Mouse (Mus musculus) spleen, adult 18-20 months (tissue): ENCODE measurements around the gene Lgals2.
A peak's percentile ranks its signal among the peaks of the same experiment; 100 is the strongest.

Experiments
- DNase-seq, 2 experiments: peaks; one replicate each; pipeline ENCODE4 v3.0.0; 2022; ENCODE audit warnings: mixed read lengths in 2 of 2

Gene Lgals2

GRCm38 (mm10) chr15:78810146-78810545, 45.2 kb downstream of the Lgals2 start:
- DNase-seq = no peak

GRCm38 (mm10) chr15:78809739-78810138, 45.6 kb downstream of the Lgals2 start:
- no peak for DNase-seq

DNA sequence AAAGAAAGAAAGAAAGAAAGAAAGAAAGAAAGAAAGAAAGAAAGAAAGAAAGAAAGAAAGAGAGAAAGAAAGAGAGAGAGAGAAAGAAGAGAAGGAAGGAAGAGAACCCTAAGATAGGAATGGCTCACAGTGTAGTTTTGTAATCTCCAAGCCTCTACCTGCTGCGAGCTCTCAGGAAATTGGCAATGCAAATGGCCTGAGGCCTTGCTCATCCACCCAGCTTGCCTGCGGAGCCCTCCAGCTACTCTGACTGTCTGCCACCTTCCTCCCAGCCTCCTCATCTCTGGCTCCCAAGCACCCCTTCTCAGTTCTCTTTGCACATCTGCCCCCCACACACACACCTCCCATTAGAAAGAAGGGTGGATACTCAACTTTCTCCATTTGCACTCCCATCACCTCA, 46.3 kb downstream of the Lgals2 start:
- no peak for DNase-seq

DNA sequence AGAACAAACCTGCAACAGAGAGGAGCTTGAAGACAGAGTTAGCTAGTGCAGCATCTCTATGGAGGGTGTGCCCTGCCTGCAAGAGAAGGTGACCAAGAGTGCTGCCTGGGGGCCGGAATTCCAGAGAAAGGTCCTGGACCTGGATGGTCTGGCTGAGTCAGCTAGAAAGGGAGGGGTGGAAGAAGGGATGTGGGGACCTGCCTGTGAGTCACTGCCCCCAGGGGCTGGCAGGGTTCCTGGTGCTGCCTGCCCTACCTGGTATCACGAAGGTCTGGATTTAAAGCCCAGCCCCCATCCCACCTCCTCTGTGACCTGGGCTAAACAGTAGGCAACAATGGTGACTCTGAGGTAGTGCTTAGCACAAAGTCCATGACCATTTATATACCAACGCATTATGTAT, 48.2 kb downstream of the Lgals2 start:
- DNase-seq = no peak

DNA sequence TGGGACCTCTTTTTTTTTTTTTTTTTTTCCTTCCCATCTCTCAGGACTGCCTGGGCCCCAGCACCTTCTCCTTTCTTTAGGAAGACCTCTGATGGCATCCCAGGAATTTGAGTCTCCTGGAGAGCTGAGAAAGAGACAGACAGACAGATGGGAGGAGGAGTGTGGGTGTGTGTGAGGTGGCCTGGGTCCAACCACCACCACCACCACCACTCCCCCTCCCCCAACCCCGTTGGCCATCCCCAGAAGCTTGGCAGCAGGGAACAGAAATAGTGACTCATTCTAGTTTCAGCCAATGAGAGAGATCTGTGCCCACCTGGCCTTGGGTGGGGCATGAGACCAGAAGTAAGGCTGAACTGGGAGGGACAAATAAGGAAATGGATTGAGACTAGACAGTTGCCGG, 48.7 kb downstream of the Lgals2 start:
- no peak for DNase-seq

- no peak for DNase-seq
Observed at GRCm38 (mm10) chr15:78805351-78805750, 50.0 kb downstream of the Lgals2 start.

DNA sequence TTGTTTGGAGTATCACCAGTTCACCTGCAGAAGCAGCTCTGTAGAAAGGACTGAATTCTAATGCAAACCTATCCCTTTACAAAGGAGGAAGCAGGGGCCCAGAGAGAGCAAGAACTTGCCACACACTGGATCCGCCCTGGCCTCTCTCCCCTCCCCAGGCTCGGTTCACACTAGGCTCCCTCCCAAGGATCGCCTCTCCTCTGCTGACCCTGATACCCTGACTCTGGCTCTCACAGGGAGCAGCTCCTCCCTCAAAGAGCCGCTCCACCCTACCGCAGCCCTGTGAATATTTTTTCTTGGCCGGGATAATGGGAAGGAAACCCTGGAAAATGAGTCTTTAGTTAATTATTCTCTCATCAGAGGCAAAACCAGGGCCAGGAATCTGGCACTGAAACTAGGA, 51.0 kb downstream of the Lgals2 start:
- DNase-seq = no peak

- DNase-seq = no peak
Observed at GRCm38 (mm10) chr15:78803499-78803900, 51.8 kb downstream of the Lgals2 start.

GRCm38 (mm10) chr15:78802776-78803391, 52.4 kb downstream of the Lgals2 start, which contains the start of gene Card10:
Gene Card10, minus strand, starts transcription at chr15:78803042.
- peak in 1 of 2 experiments; percentile 54 for DNase-seq

- peak in 1 of 2 experiments; percentile 24 for DNase-seq
Observed at GRCm38 (mm10) chr15:78801971-78802741, 53.2 kb downstream of the Lgals2 start.

DNA sequence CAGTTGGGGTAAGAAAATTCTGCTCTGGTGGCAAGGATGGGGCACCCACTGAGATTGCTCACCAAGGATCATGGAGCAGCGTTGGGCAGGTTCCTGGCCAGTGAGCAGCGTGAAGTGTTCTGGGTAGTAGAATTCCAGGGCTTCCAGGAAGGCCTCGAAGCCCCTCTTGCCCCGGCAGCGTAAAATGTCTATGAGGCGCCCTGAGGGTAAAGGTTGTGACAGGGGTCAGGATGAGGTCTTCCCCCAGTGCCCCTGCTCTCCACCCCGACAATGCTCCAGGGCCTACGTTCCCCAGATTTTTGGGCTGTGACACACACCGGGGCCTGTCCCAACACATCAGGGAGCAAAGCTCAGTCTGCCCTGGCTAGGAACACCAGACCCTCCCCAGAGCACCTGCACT, 53.8 kb downstream of the Lgals2 start:
- no peak for DNase-seq
